Mouse (Mus musculus) kidney, adult 18-20 months (tissue): Measurements from ENCODE around the gene Invs.

Experiments
- DNase-seq: peaks from one replicate; pipeline ENCODE4 v3.0.0; 2021

Gene Invs

DNA sequence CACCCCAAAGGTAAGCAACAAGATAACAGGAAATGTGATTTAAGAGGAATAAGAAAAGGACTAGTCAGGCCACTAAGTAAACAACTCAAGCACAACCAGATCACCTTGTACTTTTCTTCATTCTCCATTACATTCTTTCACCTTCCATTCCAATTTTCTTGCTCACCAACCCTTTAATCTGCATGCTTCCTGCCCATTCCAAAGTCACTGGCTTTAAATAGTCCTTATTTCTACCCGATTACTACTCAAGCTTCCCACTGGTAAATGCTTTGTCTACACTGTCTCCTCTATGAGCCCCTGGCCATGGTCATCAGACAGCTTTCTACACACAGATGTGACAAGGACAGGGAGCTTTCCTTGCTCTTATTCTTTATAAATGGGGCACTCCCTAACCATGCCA is 191.4 kb downstream of the Invs start:
- no peak for DNase-seq

- peak; percentile 27 for DNase-seq
Measured at GRCm38 (mm10) chr4:48472052-48472791, 192.7 kb downstream of the Invs start.

DNA sequence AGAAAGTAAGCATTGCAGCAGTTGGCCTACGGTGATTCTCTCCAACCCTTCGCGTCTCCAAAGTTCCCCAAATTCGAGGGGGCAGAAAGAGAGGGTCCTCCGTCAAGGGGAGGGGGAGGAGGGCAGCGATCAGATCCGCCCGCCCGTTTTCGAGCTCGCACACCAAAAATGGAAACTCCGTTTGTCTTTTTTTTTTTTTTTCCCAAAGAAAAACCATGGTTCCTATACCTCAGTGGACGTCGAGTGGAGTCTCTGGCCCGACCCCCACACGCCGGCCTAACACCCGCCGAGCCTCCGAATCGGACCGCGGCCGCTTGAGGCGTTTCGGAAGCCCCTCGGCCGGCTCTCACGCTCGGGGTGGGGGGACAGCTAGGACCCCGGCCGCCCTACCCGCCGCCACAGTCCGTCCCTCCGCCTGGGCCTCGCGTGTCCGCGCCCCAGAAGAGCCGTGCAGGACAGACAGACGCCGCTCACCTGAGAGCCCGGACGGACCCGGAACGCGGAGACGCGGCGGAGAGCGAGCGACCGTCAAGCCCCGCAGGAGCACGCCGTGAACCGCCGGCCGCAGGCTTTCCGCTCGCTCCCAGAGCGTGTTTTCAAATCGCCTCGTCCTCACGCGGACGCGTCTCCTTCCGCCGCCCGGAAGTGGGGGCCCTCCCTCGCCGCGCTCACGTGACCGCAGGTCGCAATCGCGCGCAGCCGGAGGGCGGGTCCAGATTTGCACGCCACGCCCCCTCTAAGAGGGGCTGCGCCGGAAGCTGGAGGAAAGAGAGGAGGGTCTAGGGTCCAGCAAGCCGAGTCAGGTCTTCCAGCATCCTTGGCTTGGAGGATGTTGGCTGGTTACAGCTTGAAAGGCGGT is 193.5 kb downstream of the Invs start, which contains the start of gene Tex10:
TSS of gene Tex10 (minus strand) at position 668 of the 859 bp plus-strand sequence.
- DNase-seq = peak; percentile 92

DNA sequence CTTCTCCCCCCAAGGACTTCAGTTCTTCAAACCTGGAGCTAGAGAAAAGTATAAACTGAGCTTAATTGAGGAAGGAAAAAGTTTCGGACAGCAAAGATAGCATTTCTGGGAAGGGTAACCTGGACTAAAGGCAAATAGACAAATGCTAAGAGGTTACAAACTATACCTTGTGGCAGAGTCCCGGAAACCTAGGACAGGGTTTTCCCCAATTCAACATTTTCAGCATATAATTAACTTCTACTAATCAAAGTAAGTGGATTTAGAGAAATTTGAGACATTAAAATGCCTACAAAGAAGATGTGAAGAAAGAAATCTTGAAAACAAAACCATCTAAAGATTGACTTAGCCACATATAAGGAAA is 194.1 kb downstream of the Invs start:
- no peak for DNase-seq

DNA sequence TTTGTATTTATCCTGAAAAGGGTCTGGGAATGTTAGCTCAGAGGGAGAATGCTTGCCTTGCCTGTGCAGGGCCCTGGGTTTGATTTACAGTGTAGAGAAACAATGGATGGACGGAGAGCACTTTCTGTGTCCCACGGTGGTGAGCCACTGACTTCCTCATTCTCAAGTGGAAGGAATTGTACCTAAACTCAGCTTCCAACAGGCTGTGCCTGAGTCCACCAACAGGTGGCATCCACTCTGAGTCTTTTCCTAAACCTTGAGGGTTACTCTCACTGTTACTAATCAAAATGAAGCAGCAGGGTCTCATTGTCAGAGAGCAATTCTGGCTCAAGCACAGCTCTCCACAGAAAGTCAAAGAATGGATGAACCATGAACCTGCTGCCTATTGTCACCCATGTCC is 201.7 kb downstream of the Invs start:
- peak; percentile 10 for DNase-seq
